In genomic region chr6:137647646-137648045, GRCm38 (mm10) we compare ENCODE assay signal across 8 mouse cellular contexts. TPM values are rescaled to one million over a fixed set of nuclear protein-coding genes. Genes with fewer than 3 reads are reported as not detected.
A peak's percentile ranks its signal among the peaks of the same experiment; 100 is the strongest.
DNase-seq lines count a peak whose midpoint lies in the region; ATAC-seq and TF ChIP-seq lines count a peak whose summit lies in the region.

No protein-coding gene starts in this region.

- WGBS in heart, embryonic 10.5 days = 29% methylated on average over 10 of the region's 10 CpGs
- 22% methylated on average over 10 of the region's 10 CpGs for WGBS in liver, embryonic 14.5 days (ENCODE audit: insufficient replicate concordance)

- H3K9ac ChIP-seq in CH12.LX (ENCODE audit: insufficient read depth, low read depth) = no peak overlapping the region
- H3K9ac ChIP-seq in liver, embryonic 14.5 days (replicated peaks) = no peak overlapping the region

- no peaks in the 10 kb centered on the region for H3K79me2 ChIP-seq in CH12.LX (replicated peaks; ENCODE audit: control insufficient read depth, extremely low read depth, insufficient read depth, poor library complexity, severe bottlenecking)

- TF ChIP-seq POLR2A in CH12.LX (IDR thresholded peaks at IDR 0.05; ENCODE audit: low read depth, low read length) = no peak

- dilution Hi-C loops in CH12.LX (cut with MboI; ENCODE audit: extremely low pct_ligation_motif_present, extremely low pct_unique_long_range_greater_than_20kb, low sequenced_read_pairs) = no loop called here

- H3K4me1 ChIP-seq in CH12.LX (ENCODE audit: control insufficient read depth in 1 of 2, insufficient read depth in 2 of 2) = peaks cover 0 to 24% of the 10 kb centered on the region in 2 experiments; a peak in 2 of 4 replicates
- H3K4me1 ChIP-seq in heart, embryonic 10.5 days = peaks cover 11% of the 10 kb centered on the region; the same call in 1 of the 2 replicates
- no peaks in the 10 kb centered on the region for H3K4me1 ChIP-seq in liver, embryonic 14.5 days (replicated peaks; ENCODE audit: control insufficient read depth in 2 of 2, insufficient read depth in 2 of 2, low read length in 1 of 2)

- no peak for TF ChIP-seq CTCF in CH12.LX (conservative IDR thresholded peaks at IDR 0.05 in 1 of 2, IDR thresholded peaks at IDR 0.05 in 1 of 2; ENCODE audit: low read depth in 2 of 2, low read length in 2 of 2)
- TF ChIP-seq CTCF in liver, embryonic 14.5 days (IDR thresholded peaks at IDR 0.05; ENCODE audit: low read depth) = no peak

- peak overlapping the region; percentile 45 to 77 (median 55) for H3K4me3 ChIP-seq in CH12.LX (replicated peaks in 1 of 3; ENCODE audit: low read depth in 2 of 3, low read length in 2 of 3, poor library complexity in 1 of 3)
- H3K4me3 ChIP-seq in heart, embryonic 10.5 days = peak overlapping the region; percentile 72
- no peak overlapping the region for H3K4me3 ChIP-seq in liver, embryonic 14.5 days (ENCODE audit: insufficient read depth in 1 of 2, low read depth in 2 of 2, low read length in 2 of 2)

- peak; percentile 53 for ATAC-seq in frontal cortex, adult (ENCODE audit: low TSS enrichment)
- ATAC-seq in liver, embryonic 14.5 days (ENCODE audit: insufficient read depth) = no peak

- no peak for TF ChIP-seq RAD21 in CH12.LX (IDR thresholded peaks at IDR 0.05; ENCODE audit: low read depth, low read length)

- no peak for TF ChIP-seq EP300 in CH12.LX (IDR thresholded peaks at IDR 0.05; ENCODE audit: low read length)
- TF ChIP-seq EP300 in liver, embryonic 14.5 days (IDR thresholded peaks at IDR 0.05; ENCODE audit: low read depth) = no peak

- DNase-seq in frontal cortex, postnatal 14 days (ENCODE audit: low spot score in 2 of 2) = no peak
- DNase-seq in CH12.LX (ENCODE audit: extremely low read depth) = no peak
- no peak for DNase-seq in heart, embryonic 10.5 days (ENCODE audit: low spot score)
- no peak for DNase-seq in liver, embryonic 14.5 days (ENCODE audit: low read depth in 3 of 3, low spot score in 3 of 3)
- DNase-seq in gastrocnemius, postnatal 4 days (ENCODE audit: low spot score in 2 of 2) = no peak
- no peak for DNase-seq in left cerebral cortex, postnatal 36 days (ENCODE audit: low spot score in 2 of 2)
- DNase-seq in embryo, embryonic 9.5 days (ENCODE audit: extremely low spot score) = no peak

- no peaks in the 10 kb centered on the region for H3K27me3 ChIP-seq in CH12.LX (replicated peaks)
- peaks cover 10% of the 10 kb centered on the region; the same call in 1 of the 2 replicates for H3K27me3 ChIP-seq in heart, embryonic 10.5 days (ENCODE audit: insufficient read depth, poor library complexity, severe bottlenecking)
- peaks cover 23% of the 10 kb centered on the region for H3K27me3 ChIP-seq in liver, embryonic 14.5 days (ENCODE audit: control insufficient read depth, insufficient read depth, low read length)

- intact Hi-C loops in left cerebral cortex, postnatal 36 days (cut with DNase I) = loop anchor here (5.0 kb wide), 2 partner anchors 75 to 190 kb away; no protein-coding TSS in a partner anchor

- H3K4me2 ChIP-seq in CH12.LX (ENCODE audit: insufficient read depth, low read depth, poor library complexity, severe bottlenecking) = peak overlapping the region; percentile 87
- peak overlapping the region; percentile 67; the same call in 1 of the 2 replicates for H3K4me2 ChIP-seq in liver, embryonic 14.5 days (ENCODE audit: low read depth)

- H3K9me3 ChIP-seq in CH12.LX (replicated peaks; ENCODE audit: low read length) = peaks cover 7% of the 10 kb centered on the region
- no peaks in the 10 kb centered on the region for H3K9me3 ChIP-seq in heart, embryonic 10.5 days
- H3K9me3 ChIP-seq in liver, embryonic 14.5 days (ENCODE audit: control insufficient read depth, low read length) = no peaks in the 10 kb centered on the region

- H3K36me3 ChIP-seq in CH12.LX (replicated peaks in 1 of 2; ENCODE audit: control insufficient read depth in 1 of 2, insufficient read depth in 1 of 2, low read length in 1 of 2) = no peaks in the 10 kb centered on the region
- H3K36me3 ChIP-seq in heart, embryonic 10.5 days = no peaks in the 10 kb centered on the region
- H3K36me3 ChIP-seq in liver, embryonic 14.5 days (replicated peaks; ENCODE audit: control insufficient read depth, insufficient read depth, low read depth) = no peaks in the 10 kb centered on the region

- no peak overlapping the region for H3K27ac ChIP-seq in CH12.LX (ENCODE audit: insufficient read depth, low read depth)
- no peak overlapping the region for H3K27ac ChIP-seq in heart, embryonic 10.5 days
- H3K27ac ChIP-seq in liver, embryonic 14.5 days = no peak overlapping the region

- in situ Hi-C loops in CH12.LX (cut with MboI; ENCODE audit: low pct_ligation_motif_present, low pct_unique_long_range_greater_than_20kb, low sequenced_read_pairs) = loop anchor here (10.0 kb wide), 1 partner anchor 203 kb away; no protein-coding TSS in a partner anchor

TF ChIP-seq in CH12.LX, 34 proteins besides CTCF, POLR2A, EP300 and RAD21:
- no peak for TF ChIP-seq NELFE (IDR thresholded peaks at IDR 0.05; ENCODE audit: low read depth, low read length)
- TF ChIP-seq CHD2 (IDR thresholded peaks at IDR 0.05; ENCODE audit: low read length) = no peak
TF ChIP-seq in CH12.LX: peak in this region for 0.

RNA-seq across cellular contexts. Expression of gene Eps8, which starts 7.0 kb away (rescaled TPM):
- total RNA-seq in CH12.LX (2012; rRNA removed) = 2.2 TPM in 2 replicates
- total RNA-seq in CH12.LX (2014; rRNA removed) = 2.2 and 2.4 TPM in 2 replicates
- polyA plus RNA-seq in CH12.LX (2012; ENCODE audit: insufficient read length, low read depth) = 6.5 and 7.4 TPM in 2 replicates
- 14.9 and 16.3 TPM in 2 replicates for polyA plus RNA-seq in heart, embryonic 10.5 days (2016; fragmentation: Nextera tagmentation; extraction: Ambion mirVana)
- polyA plus RNA-seq in liver, embryonic 14.5 days (2012; rRNA removed) = 0.23 and 0.42 TPM in 2 replicates
- 0.94 and 1.4 TPM in 2 replicates for polyA plus RNA-seq in liver, embryonic 14.5 days (2014; fragmentation: Nextera tagmentation; extraction: Ambion mirVana)
- 10 to 100 TPM; 21.1 to 22.3 TPM for total RNA-seq in gastrocnemius, postnatal 4 days (2021)
- 10 to 100 TPM; 32.2 to 39.2 TPM for total RNA-seq in left cerebral cortex, postnatal 36 days (2021)

Comparison
In these comparisons a context has a peak if more than half of its experiments do, and no peak if none do; other contexts are left out.
1. H3K4me3 ChIP-seq: peak in CH12.LX (3 of 3) and heart, embryonic 10.5 days (single experiment); none in liver, embryonic 14.5 days (0 of 2).
2. RNA of gene Eps8, which starts 7.0 kb away (total RNA-seq): 32.2 to 39.2 TPM in left cerebral cortex, postnatal 36 days and 21.1 to 22.3 TPM in gastrocnemius, postnatal 4 days; 2.2 to 2.4 TPM in CH12.LX; every median in the first group is over 4 times any median in the second.